Mouse (Mus musculus): Measurements from ENCODE around the gene Pcbp4. TPM values are rescaled to one million over a fixed set of nuclear protein-coding genes. Genes with fewer than 3 reads are reported as not detected.

Pcbp4 gene
- polyA plus RNA-seq, 2 experiments: 5.7 to 11.3 TPM

DNA sequence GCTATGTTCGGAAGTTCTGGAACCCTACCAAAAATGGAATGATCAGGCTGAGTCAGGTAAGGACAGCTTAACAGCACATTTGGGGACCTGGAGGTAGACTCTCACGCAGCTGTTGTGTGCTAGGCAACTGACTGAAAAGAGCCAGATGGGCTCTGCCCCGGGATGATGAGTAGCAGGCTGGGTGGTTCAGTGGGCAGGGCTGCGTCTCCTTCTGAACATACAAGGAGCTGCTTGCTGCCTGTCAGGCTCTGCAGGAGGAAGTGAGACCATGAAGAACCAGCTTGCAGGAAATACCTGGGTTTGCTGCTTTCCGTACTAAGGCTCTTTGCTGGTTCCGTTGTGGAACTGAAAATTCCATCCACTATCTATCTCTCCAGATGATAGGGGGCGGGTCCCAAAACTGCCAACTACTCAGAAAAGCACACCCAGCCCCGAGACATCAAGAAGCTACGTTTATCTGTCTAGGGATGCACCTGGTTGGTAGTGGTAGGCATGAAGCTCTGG lies 41.9 kb upstream of the Pcbp4 start:
- peak overlapping the region; percentile 4 to 17; a peak in 2 of 4 replicates for H3K4me3 ChIP-seq (ENCODE audit: insufficient read depth in 1 of 2, low read depth in 2 of 2, low read length in 2 of 2)

DNA sequence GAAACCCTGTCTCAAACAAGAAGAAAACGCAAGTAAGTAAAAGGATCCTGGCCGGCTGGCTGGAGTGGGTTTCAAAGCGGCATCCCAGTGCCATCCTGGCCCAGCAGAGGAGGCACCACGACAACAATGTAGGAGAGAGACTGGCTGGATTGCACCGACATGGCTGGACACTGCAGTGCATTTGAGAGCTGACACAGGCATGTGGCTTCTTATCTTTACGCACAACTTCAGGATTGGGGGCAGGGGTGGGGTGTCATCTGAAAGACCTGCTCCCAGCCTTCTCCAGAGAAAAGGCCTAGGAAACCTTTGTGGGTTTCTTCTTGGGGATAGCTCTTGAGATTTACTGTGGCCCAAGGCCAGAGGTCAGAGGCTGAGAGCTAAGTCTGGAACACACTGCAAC lies 41.4 kb upstream of the Pcbp4 start:
- Histone ChIP-seq H3K4me2 (ENCODE audit: low read depth) (peak overlapping the region; percentile 57), H3K4me1 (replicated peaks; ENCODE audit: control insufficient read depth in 2 of 2, insufficient read depth in 2 of 2, low read length in 1 of 2) (peaks cover 13 to 27% of the 10 kb centered on the region in 2 experiments), H3K9me3 (ENCODE audit: control insufficient read depth, low read length) (no peaks in the 10 kb centered on the region), H3K4me3 (ENCODE audit: insufficient read depth in 1 of 2, low read depth in 2 of 2, low read length in 2 of 2) (0 out of 4 replicates have a peak overlapping the region, but pooled peaks of 1 of the 2 experiments have one; percentile 4), H3K27ac (peak overlapping the region; percentile 28), H3K9ac (replicated peaks) (no peak overlapping the region), H3K36me3 (replicated peaks; ENCODE audit: control insufficient read depth, insufficient read depth, low read depth) (no peaks in the 10 kb centered on the region), H3K27me3 (ENCODE audit: control insufficient read depth, insufficient read depth, low read length) (no peaks in the 10 kb centered on the region)
- peak; percentile 86 for ATAC-seq (ENCODE audit: insufficient read depth)
- WGBS (ENCODE audit: insufficient replicate concordance): 26% methylated on average over 6 of the region's 6 CpGs
- TF ChIP-seq CTCF (IDR thresholded peaks at IDR 0.05; ENCODE audit: low read depth) (no peak), EP300 (IDR thresholded peaks at IDR 0.05; ENCODE audit: low read depth) (peak; percentile 46; the same call in 1 of the 2 replicates)
- no peak for DNase-seq (ENCODE audit: low read depth in 3 of 3, low spot score in 3 of 3)

More for the DNA sequence above, 41.9 kb upstream of the Pcbp4 start:
- H3K36me3 ChIP-seq (replicated peaks; ENCODE audit: control insufficient read depth, insufficient read depth, low read depth): no peaks in the 10 kb centered on the region
- H3K9me3 ChIP-seq (ENCODE audit: control insufficient read depth, low read length): no peaks in the 10 kb centered on the region
- ATAC-seq (ENCODE audit: insufficient read depth) (peak; percentile 93), DNase-seq (ENCODE audit: low read depth in 3 of 3, low spot score in 3 of 3) (peak in 1 of 3 experiments; percentile 80)
- H3K9ac ChIP-seq (replicated peaks): peak overlapping the region; percentile 38
- TF ChIP-seq CTCF (IDR thresholded peaks at IDR 0.05; ENCODE audit: low read depth): 0 out of 2 replicates have a peak, but pooled peaks have one; percentile 8
- peak; percentile 80 for TF ChIP-seq EP300 (IDR thresholded peaks at IDR 0.05; ENCODE audit: low read depth)
- H3K4me2 ChIP-seq (ENCODE audit: low read depth): peak overlapping the region; percentile 57
- 12% methylated on average over 9 of the region's 9 CpGs for WGBS (ENCODE audit: insufficient replicate concordance)
- H3K27me3 ChIP-seq (ENCODE audit: control insufficient read depth, insufficient read depth, low read length): no peaks in the 10 kb centered on the region
- H3K27ac ChIP-seq: peak overlapping the region; percentile 38
- peaks cover 13 to 27% of the 10 kb centered on the region in 2 experiments for H3K4me1 ChIP-seq (replicated peaks; ENCODE audit: control insufficient read depth in 2 of 2, insufficient read depth in 2 of 2, low read length in 1 of 2)

DNA sequence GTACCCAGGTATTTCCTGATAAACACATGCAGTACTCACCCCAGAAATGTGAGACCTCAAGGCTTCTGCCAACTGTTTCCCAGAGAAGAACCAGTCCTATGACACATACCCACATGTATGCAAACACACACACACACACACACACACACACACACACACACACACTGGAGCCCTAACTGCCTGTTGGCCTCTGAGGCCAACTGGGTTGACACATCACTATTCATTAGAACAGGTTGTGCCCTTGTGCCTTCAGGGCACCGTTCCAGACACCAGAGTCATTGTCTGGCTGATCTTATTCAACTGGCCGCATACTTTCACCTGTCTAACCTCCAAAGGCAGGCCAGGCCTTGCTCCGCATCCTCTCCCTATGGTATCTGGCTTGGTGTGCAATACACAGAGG lies 40.9 kb upstream of the Pcbp4 start:
- H3K36me3 ChIP-seq (replicated peaks; ENCODE audit: control insufficient read depth, insufficient read depth, low read depth): no peaks in the 10 kb centered on the region
- H3K4me2 ChIP-seq (ENCODE audit: low read depth): peak overlapping the region; percentile 57
- no peak overlapping the region for H3K27ac ChIP-seq
- no peak overlapping the region for H3K4me3 ChIP-seq (ENCODE audit: insufficient read depth in 1 of 2, low read depth in 2 of 2, low read length in 2 of 2)
- H3K9ac ChIP-seq (replicated peaks): no peak overlapping the region
- no peaks in the 10 kb centered on the region for H3K9me3 ChIP-seq (ENCODE audit: control insufficient read depth, low read length)
- peaks cover 13 to 25% of the 10 kb centered on the region in 2 experiments for H3K4me1 ChIP-seq (replicated peaks; ENCODE audit: control insufficient read depth in 2 of 2, insufficient read depth in 2 of 2, low read length in 1 of 2)
- DNase-seq (ENCODE audit: low read depth in 3 of 3, low spot score in 3 of 3) (no peak), ATAC-seq (ENCODE audit: insufficient read depth) (no peak)
- H3K27me3 ChIP-seq (ENCODE audit: control insufficient read depth, insufficient read depth, low read length): no peaks in the 10 kb centered on the region; the same call in 1 of the 2 replicates
- TF ChIP-seq EP300 (IDR thresholded peaks at IDR 0.05; ENCODE audit: low read depth): no peak
- TF ChIP-seq CTCF (IDR thresholded peaks at IDR 0.05; ENCODE audit: low read depth): no peak
- WGBS (ENCODE audit: insufficient replicate concordance): 84% methylated on average over 3 of the region's 3 CpGs

DNA sequence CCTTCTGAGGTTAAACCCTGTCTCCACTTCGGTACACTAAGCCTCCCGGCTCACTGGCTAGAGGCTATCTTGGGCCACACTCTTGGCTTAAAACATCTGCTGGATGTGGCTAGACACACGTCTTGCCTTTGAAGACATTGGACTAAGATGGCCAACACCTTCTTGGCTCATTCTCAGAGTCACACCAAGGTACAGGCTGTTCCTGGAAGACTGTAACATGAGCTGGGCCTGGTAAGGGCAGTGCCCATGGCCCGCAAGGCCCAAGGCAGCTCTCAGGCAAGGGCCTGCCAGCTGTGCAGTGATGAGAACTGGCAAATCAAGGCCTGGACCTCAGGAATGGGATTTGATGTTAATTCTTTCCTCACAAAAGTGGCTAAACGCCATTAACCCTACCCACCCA lies 39.5 kb upstream of the Pcbp4 start:
- Histone ChIP-seq H3K27ac (no peak overlapping the region), H3K27me3 (ENCODE audit: control insufficient read depth, insufficient read depth, low read length) (peaks cover 8% of the 10 kb centered on the region), H3K36me3 (replicated peaks; ENCODE audit: control insufficient read depth, insufficient read depth, low read depth) (no peaks in the 10 kb centered on the region), H3K9me3 (ENCODE audit: control insufficient read depth, low read length) (no peaks in the 10 kb centered on the region), H3K4me2 (ENCODE audit: low read depth) (no peak overlapping the region), H3K9ac (replicated peaks) (no peak overlapping the region), H3K4me3 (ENCODE audit: insufficient read depth in 1 of 2, low read depth in 2 of 2, low read length in 2 of 2) (no peak overlapping the region), H3K4me1 (replicated peaks; ENCODE audit: control insufficient read depth in 2 of 2, insufficient read depth in 2 of 2, low read length in 1 of 2) (peaks cover 13 to 25% of the 10 kb centered on the region in 2 experiments)
- TF ChIP-seq CTCF (IDR thresholded peaks at IDR 0.05; ENCODE audit: low read depth) (no peak), EP300 (IDR thresholded peaks at IDR 0.05; ENCODE audit: low read depth) (no peak)
- 75% methylated on average over 5 of the region's 5 CpGs for WGBS (ENCODE audit: insufficient replicate concordance)
- no peak for ATAC-seq (ENCODE audit: insufficient read depth)
- no peak for DNase-seq (ENCODE audit: low read depth in 3 of 3, low spot score in 3 of 3)

DNA sequence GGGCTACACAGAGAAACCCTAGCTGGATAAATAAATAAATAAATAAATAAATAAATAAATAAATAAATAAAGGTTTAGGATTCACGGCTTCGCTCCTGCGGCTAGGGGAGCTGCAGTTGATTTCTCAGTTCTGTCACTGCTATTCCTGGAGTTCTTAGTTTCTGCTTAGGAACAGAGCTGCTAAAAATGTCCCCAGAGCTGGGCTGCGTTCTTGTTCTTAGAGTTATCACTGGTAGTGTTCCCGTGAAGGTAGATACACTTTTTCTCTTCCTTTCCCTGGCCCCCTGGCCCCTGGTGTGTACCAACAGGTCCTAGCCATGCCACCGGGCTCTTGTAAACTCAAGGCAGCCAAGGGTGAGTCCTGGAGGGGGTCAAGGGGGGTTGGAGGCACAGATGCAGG lies 36.3 kb upstream of the Pcbp4 start:
- Histone ChIP-seq H3K4me3 (ENCODE audit: insufficient read depth in 1 of 2, low read depth in 2 of 2, low read length in 2 of 2) (no peak overlapping the region), H3K36me3 (replicated peaks; ENCODE audit: control insufficient read depth, insufficient read depth, low read depth) (no peaks in the 10 kb centered on the region), H3K4me1 (replicated peaks; ENCODE audit: control insufficient read depth in 2 of 2, insufficient read depth in 2 of 2, low read length in 1 of 2) (peaks cover 3 to 8% of the 10 kb centered on the region in 2 experiments), H3K27ac (no peak overlapping the region), H3K9ac (replicated peaks) (no peak overlapping the region), H3K27me3 (ENCODE audit: control insufficient read depth, insufficient read depth, low read length) (peaks cover 15% of the 10 kb centered on the region), H3K9me3 (ENCODE audit: control insufficient read depth, low read length) (no peaks in the 10 kb centered on the region), H3K4me2 (ENCODE audit: low read depth) (no peak overlapping the region)
- TF ChIP-seq EP300 (IDR thresholded peaks at IDR 0.05; ENCODE audit: low read depth) (no peak), CTCF (IDR thresholded peaks at IDR 0.05; ENCODE audit: low read depth) (no peak)
- WGBS (ENCODE audit: insufficient replicate concordance): 66% methylated on average over 6 of the region's 6 CpGs
- DNase-seq (ENCODE audit: low read depth in 3 of 3, low spot score in 3 of 3): no peak
- ATAC-seq (ENCODE audit: insufficient read depth): no peak
